Mouse (Mus musculus): ENCODE results near the gene Cdc34.
"Not testable (repeated sequence)": the region's sequence is repeated elsewhere in the genome, so short reads cannot be mapped to it uniquely, and the experiment has no call there.

- TF ChIP-seq CTCF (IDR thresholded peaks at IDR 0.05; ENCODE audit: low read depth, low read length); POLR2A (IDR thresholded peaks at IDR 0.05; ENCODE audit: borderline replicate concordance, low read depth, low read length): not testable (repeated sequence)
Observed at GRCm38 (mm10) chr10:79702970-79703369, 21.0 kb downstream of the Cdc34 start.

Measured in bone marrow macrophage, adult 2 months (primary cell).